Mouse (Mus musculus) spleen, adult 12 weeks (tissue): ENCODE data around the gene Rin2.

Source experiments
- DNase-seq: peaks from one replicate; pipeline ENCODE4 v3.0.0; 2022; ENCODE audit warnings: low spot score

Gene Rin2

GRCm38 (mm10) chr2:145862206-145862817, 187.3 kb downstream of the Rin2 start:
- DNase-seq = no peak

- no peak for DNase-seq
Measured at GRCm38 (mm10) chr2:145865344-145865743, 190.3 kb downstream of the Rin2 start.

GRCm38 (mm10) chr2:145866238-145866637, 191.2 kb downstream of the Rin2 start:
- DNase-seq = no peak

GRCm38 (mm10) chr2:145866695-145867449, 191.9 kb downstream of the Rin2 start:
- DNase-seq = no peak

- DNase-seq = no peak
Measured at GRCm38 (mm10) chr2:145871308-145871707, 196.3 kb downstream of the Rin2 start.

GRCm38 (mm10) chr2:145872099-145872498, 197.1 kb downstream of the Rin2 start:
- DNase-seq = no peak

DNA sequence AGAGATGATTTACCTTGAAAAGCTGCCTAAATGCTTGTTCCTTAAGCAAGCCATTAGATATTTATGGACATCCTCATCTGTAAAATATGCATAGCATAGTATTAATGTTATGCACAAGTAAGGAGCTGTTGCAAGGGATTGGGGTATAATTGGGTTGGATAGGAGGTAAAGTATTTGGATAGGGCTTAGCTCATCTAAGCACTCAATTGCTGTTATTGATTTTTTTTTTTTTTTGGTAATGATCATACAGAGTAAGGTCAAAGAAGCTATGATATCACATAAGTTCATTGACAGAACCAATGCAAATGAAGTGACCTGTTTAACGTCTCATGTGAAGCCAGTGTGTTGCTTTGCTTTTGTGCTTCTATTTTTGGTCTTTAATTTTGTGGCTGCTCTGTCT, 198.9 kb downstream of the Rin2 start:
- no peak for DNase-seq

GRCm38 (mm10) chr2:145874879-145875482, 200.0 kb downstream of the Rin2 start:
- DNase-seq = no peak

DNA sequence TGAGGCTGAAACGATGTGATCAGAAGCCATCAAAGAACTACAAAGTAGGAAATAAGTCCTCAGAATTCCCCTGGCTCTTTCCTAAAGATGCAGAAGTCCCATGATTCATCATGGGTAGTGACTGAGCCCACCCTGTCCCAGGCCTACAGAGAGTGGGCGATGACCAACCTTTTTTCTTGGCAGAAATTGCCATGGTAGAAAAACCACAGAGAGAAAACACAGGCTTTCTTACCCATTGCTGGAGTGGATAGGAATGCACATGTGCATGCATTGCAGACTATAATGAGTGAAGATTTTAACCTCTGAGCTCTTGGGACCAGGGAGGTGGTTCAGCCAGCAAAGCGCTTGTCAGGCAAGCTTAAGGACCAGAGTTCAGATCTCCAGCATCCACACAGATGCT, 202.2 kb downstream of the Rin2 start:
- DNase-seq = no peak

- DNase-seq = no peak
Measured at GRCm38 (mm10) chr2:145880887-145881747, 206.1 kb downstream of the Rin2 start.

DNA sequence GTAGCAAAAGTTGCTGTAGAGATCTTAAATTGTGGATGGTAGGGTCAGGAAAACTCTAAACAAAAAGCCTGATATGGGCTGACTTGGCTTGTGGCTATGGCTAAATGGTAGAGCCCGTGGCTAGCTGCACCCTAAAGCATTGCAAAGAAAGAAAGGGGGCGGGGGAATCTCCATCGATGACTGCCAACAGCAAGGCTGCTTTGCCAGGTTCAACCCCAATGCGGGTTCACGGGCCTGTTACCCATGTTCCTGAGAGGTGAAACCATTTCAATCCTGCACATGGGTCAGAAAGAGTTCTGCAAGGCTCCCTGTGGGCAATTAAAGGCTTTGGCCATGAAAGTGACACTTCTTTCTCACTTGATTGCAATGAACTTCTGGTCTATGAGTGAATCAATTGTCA, 206.9 kb downstream of the Rin2 start:
- no peak for DNase-seq

- DNase-seq = no peak
Measured at GRCm38 (mm10) chr2:145882398-145882797, 207.4 kb downstream of the Rin2 start.

GRCm38 (mm10) chr2:145884036-145884912, 209.3 kb downstream of the Rin2 start:
- DNase-seq = no peak

- no peak for DNase-seq
Measured at GRCm38 (mm10) chr2:145884913-145885785, 210.1 kb downstream of the Rin2 start.

- DNase-seq = no peak
Measured at GRCm38 (mm10) chr2:145887937-145888765, 213.1 kb downstream of the Rin2 start.

DNA sequence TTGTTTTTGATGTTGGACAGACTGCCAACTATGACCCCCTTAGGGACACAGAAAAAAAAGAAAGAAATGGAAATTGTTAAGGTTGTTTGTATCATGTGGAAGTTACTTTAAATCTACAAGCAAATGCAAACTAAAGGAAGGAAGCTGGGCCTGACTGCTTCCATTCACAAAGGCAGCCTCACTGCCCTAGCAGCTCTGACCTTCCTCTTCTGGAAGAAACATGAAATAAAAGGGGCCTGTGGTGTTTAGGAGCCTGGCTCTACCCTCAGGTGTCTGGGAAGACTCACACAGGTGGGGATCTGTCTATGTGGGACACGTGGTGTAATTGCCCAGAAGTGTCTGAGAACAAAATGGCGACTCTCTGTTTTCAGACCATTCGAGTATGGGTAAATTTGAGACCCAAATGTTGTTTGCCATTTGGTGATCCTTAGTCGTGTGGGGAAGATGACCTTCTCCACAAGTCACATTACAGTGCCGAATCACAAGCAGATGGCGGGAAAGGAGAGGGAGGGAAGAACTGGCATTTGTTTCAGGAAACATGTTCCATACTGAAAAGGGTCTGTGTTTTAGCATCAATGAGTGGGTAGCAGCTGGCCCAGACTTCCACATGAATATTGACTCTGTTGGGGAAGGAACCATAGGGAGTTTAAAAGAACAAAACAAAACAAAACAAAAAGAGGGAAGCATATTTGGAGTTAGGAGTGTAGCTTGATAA, 213.9 kb downstream of the Rin2 start:
- no peak for DNase-seq

- no peak for DNase-seq
Measured at GRCm38 (mm10) chr2:145890571-145890970, 215.6 kb downstream of the Rin2 start.

DNA sequence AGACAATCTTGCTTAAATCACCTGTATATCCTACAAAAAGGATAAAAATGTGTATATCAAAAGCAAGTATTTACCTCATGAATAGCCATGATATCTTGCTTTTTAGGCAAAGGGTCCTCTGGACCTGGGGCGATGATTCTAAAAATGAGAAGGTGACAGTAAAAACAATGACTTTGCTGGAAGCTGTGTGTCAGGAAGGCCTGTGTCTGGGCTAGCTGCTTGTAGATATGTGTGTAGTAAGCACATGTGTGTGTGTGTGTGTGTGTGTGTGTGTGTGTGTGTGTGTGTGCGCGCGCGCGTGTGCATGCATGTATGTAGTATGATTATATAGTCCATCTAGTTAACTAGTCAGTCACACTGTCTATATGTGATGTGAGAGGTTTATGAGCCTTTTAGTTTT, 218.7 kb downstream of the Rin2 start:
- DNase-seq = no peak

GRCm38 (mm10) chr2:145898106-145898505, 223.1 kb downstream of the Rin2 start:
- no peak for DNase-seq
